Mouse (Mus musculus): Measurements from ENCODE around the gene Fam163a. TPM values are rescaled to one million over a fixed set of nuclear protein-coding genes. Genes with fewer than 3 reads are reported as not detected.

Fam163a gene
- polyA plus RNA-seq, 1 experiment from 2014 or later: 0.10 TPM

Other genes starting within 250 kb of the Fam163a start
- gene Cep350, start 231.8 kb downstream of the Fam163a start, polyA plus RNA-seq (2016; fragmentation: Nextera tagmentation; extraction: Ambion mirVana): 7.8 and 9.3 TPM in 2 replicates
- gene Tor1aip2, start 169.6 kb downstream of the Fam163a start, polyA plus RNA-seq (2016; fragmentation: Nextera tagmentation; extraction: Ambion mirVana): 64.2 and 67.4 TPM in 2 replicates
- 26.4 and 27.6 TPM in 2 replicates for gene Tor1aip1, start 168.5 kb downstream of the Fam163a start, polyA plus RNA-seq (2016; fragmentation: Nextera tagmentation; extraction: Ambion mirVana)
- gene Tdrd5, start 98.6 kb upstream of the Fam163a start, polyA plus RNA-seq (2016; fragmentation: Nextera tagmentation; extraction: Ambion mirVana): 0.10 and 0.30 TPM in 2 replicates
- not detected in 2 replicates for gene Nphs2, start 105.7 kb upstream of the Fam163a start, polyA plus RNA-seq (2016; fragmentation: Nextera tagmentation; extraction: Ambion mirVana)
- 762 and 857 TPM in 2 replicates for gene Gm2000, start 161.0 kb upstream of the Fam163a start, polyA plus RNA-seq (2016; fragmentation: Nextera tagmentation; extraction: Ambion mirVana)
- 0.23 TPM in 1 of 2 replicates, not detected in the other for gene Axdnd1, start 216.1 kb upstream of the Fam163a start, polyA plus RNA-seq (2016; fragmentation: Nextera tagmentation; extraction: Ambion mirVana)